Mouse (Mus musculus): ENCODE measurements around the gene Tspan13. TPM values are rescaled to one million over a fixed set of nuclear protein-coding genes. Genes with fewer than 3 reads are reported as not detected.

The Tspan13 gene
- total RNA-seq (2021), result 100 to 1,000 TPM; 199 to 216 TPM

- peak; percentile 90 to 95 for DNase-seq (ENCODE audit: low spot score in 2 of 2)
- intact Hi-C loops (cut with DNase I), result loop anchor here (1.0 to 5.0 kb wide), 2 partner anchors 51 to 145 kb away; no protein-coding TSS in a partner anchor
These were observed at the start of gene Tspan13 for GRCm38 (mm10) chr12:36042348-36042778. TSS of gene Tspan13 (minus strand) at chr12:36042500.

- intact Hi-C loops (cut with DNase I), result loop anchor here (2.0 kb wide), 1 partner anchor 19 kb away; no protein-coding TSS in a partner anchor
- DNase-seq (ENCODE audit: low spot score in 2 of 2), result peak in 1 of 2 experiments; percentile 64
These were observed 49.7 kb upstream of the Tspan13 start for GRCm38 (mm10) chr12:36091964-36092363.

GRCm38 (mm10) chr12:36089221-36089620 lies 46.9 kb upstream of the Tspan13 start:
- no peak for DNase-seq (ENCODE audit: low spot score in 2 of 2)
- intact Hi-C loops (cut with DNase I), result no loop called here

GRCm38 (mm10) chr12:36088804-36089203 lies 46.5 kb upstream of the Tspan13 start:
- no peak for DNase-seq (ENCODE audit: low spot score in 2 of 2)
- intact Hi-C loops (cut with DNase I), result no loop called here

- intact Hi-C loops (cut with DNase I), result no loop called here
- no peak for DNase-seq (ENCODE audit: low spot score in 2 of 2)
These were observed 43.1 kb upstream of the Tspan13 start for GRCm38 (mm10) chr12:36085380-36085779.

- DNase-seq (ENCODE audit: low spot score in 2 of 2), result no peak
- intact Hi-C loops (cut with DNase I), result no loop called here
These were observed 36.0 kb upstream of the Tspan13 start for GRCm38 (mm10) chr12:36078101-36078899.

GRCm38 (mm10) chr12:36072860-36073259 lies 30.6 kb upstream of the Tspan13 start:
- intact Hi-C loops (cut with DNase I), result no loop called here
- DNase-seq (ENCODE audit: low spot score in 2 of 2), result no peak

- DNase-seq (ENCODE audit: low spot score in 2 of 2), result no peak
- intact Hi-C loops (cut with DNase I), result no loop called here
These were observed 27.9 kb upstream of the Tspan13 start for GRCm38 (mm10) chr12:36070231-36070630.

- intact Hi-C loops (cut with DNase I), result no loop called here
- DNase-seq (ENCODE audit: low spot score in 2 of 2), result no peak
These were observed 25.2 kb upstream of the Tspan13 start for GRCm38 (mm10) chr12:36067538-36067937.

- peak in 1 of 2 experiments; percentile 54 for DNase-seq (ENCODE audit: low spot score in 2 of 2)
These were observed 23.6 kb upstream of the Tspan13 start for GRCm38 (mm10) chr12:36065911-36066310.

GRCm38 (mm10) chr12:36057699-36058098 lies 15.4 kb upstream of the Tspan13 start:
- DNase-seq (ENCODE audit: low spot score in 2 of 2), result no peak
- intact Hi-C loops (cut with DNase I), result no loop called here

More at GRCm38 (mm10) chr12:36065911-36066310, 23.6 kb upstream of the Tspan13 start:
- intact Hi-C loops (cut with DNase I), result no loop called here

- intact Hi-C loops (cut with DNase I), result no loop called here
- no peak for DNase-seq (ENCODE audit: low spot score in 2 of 2)
These were observed 8.0 kb upstream of the Tspan13 start for GRCm38 (mm10) chr12:36050276-36050675.

GRCm38 (mm10) chr12:36047593-36047992 lies 5.3 kb upstream of the Tspan13 start:
- no peak for DNase-seq (ENCODE audit: low spot score in 2 of 2)
- intact Hi-C loops (cut with DNase I), result no loop called here

GRCm38 (mm10) chr12:36046196-36046595 lies 3.9 kb upstream of the Tspan13 start:
- DNase-seq (ENCODE audit: low spot score in 2 of 2), result no peak
- intact Hi-C loops (cut with DNase I), result no loop called here

GRCm38 (mm10) chr12:36044691-36045090 lies 2.4 kb upstream of the Tspan13 start:
- intact Hi-C loops (cut with DNase I), result loop anchor here (5.0 kb wide), 1 partner anchor 147 kb away; no protein-coding TSS in a partner anchor
- DNase-seq (ENCODE audit: low spot score in 2 of 2), result no peak

- intact Hi-C loops (cut with DNase I), result loop anchor here (1.0 to 5.0 kb wide), 3 partner anchors 51 to 145 kb away; partner anchors contain the start of gene Ankmy2
- peak in 1 of 2 experiments; percentile 58 for DNase-seq (ENCODE audit: low spot score in 2 of 2)
These were observed 475 bp downstream of the Tspan13 start for GRCm38 (mm10) chr12:36041703-36042347.

- intact Hi-C loops (cut with DNase I), result loop anchor here (2.0 to 5.0 kb wide), 2 partner anchors 116 to 144 kb away; partner anchors contain the start of gene Ankmy2
- DNase-seq (ENCODE audit: low spot score in 2 of 2), result no peak
These were observed 1.1 kb downstream of the Tspan13 start for GRCm38 (mm10) chr12:36041281-36041589.

GRCm38 (mm10) chr12:36040571-36041280 lies 1.6 kb downstream of the Tspan13 start:
- intact Hi-C loops (cut with DNase I), result loop anchor here (2.0 to 5.0 kb wide), 2 partner anchors 116 to 143 kb away; partner anchors contain the start of gene Ankmy2
- DNase-seq (ENCODE audit: low spot score in 2 of 2), result peak in 1 of 2 experiments; percentile 29

- DNase-seq (ENCODE audit: low spot score in 2 of 2), result peak in 1 of 2 experiments; percentile 21
These were observed 2.7 kb downstream of the Tspan13 start for GRCm38 (mm10) chr12:36039541-36040084.

More at GRCm38 (mm10) chr12:36039541-36040084, 2.7 kb downstream of the Tspan13 start:
- intact Hi-C loops (cut with DNase I), result loop anchor here (2.0 to 5.0 kb wide), 2 partner anchors 117 to 142 kb away; partner anchors contain the start of gene Ankmy2

Data from left cerebral cortex, postnatal 25 days (tissue).